Mouse (Mus musculus) olfactory bulb, adult 2 months (tissue): ENCODE results near the gene Slco4a1. TPM values are rescaled to one million over a fixed set of nuclear protein-coding genes. Genes with fewer than 3 reads are reported as not detected.
A peak's percentile ranks its signal among the peaks of the same experiment; 100 is the strongest.

ENCODE experiments used
- H3K27ac ChIP-seq: fragments of 200-500 bp; 2 replicates; pipeline ENCODE4 v1.5.1; 2012; ENCODE audit warnings: low read depth, low read length; ENCODE audit not compliant: insufficient read depth
- H3K4me1 ChIP-seq: fragments of 200-500 bp; 2 replicates; pipeline ENCODE4 v1.6.1; 2012; ENCODE audit warnings: low read length; ENCODE audit not compliant: control insufficient read depth, insufficient read depth
- H3K4me3 ChIP-seq: fragments of 200-500 bp; 2 replicates; pipeline ENCODE4 v1.5.1; 2012; ENCODE audit warnings: mild to moderate bottlenecking, low read depth, low read length, moderate library complexity; ENCODE audit not compliant: insufficient read depth
- CTCF ChIP-seq: fragments of 200-500 bp; IDR thresholded peaks from 2 replicates; pipeline ENCODE4 v1.5.1; 2012; ENCODE audit warnings: low read depth, mild to moderate bottlenecking, low read length, moderate library complexity; ENCODE audit not compliant: insufficient read depth
- POLR2A ChIP-seq: fragments of 200-500 bp; IDR thresholded peaks from 2 replicates; pipeline ENCODE4 v1.6.1; 2012; ENCODE audit warnings: mild to moderate bottlenecking, low read depth, low read length, moderate library complexity; ENCODE audit not compliant: insufficient read depth
- WGBS: fragments of 180-500 bp; shearing (Covaris S2); methylation state at CpG from one replicate; pipeline ENCODE4 v1.1.7; 2018; 5-methylcytosine and 5-hydroxymethylcytosine counted together
- polyA plus RNA-seq: library from polyadenylated mRNA; stranded (reverse); fragments of >200 nt; gene quantifications from 2 replicates; pipeline ENCODE4 v1.2.4, GENCODE M21; 2012; ENCODE audit warnings: low replicate concordance; ENCODE audit not compliant: missing spikeins, insufficient read depth, insufficient read length

The Slco4a1 gene
- not detected in 2 replicates for polyA plus RNA-seq

- WGBS: 3% methylated on average over 65 of the region's 65 CpGs
- H3K27ac ChIP-seq: no peak within 1 kb of the TSS
- H3K4me1 ChIP-seq: peaks cover 13% of the 10 kb centered on the region
Observed at GRCm38 (mm10) chr2:180455723-180456698, at the start of gene Slco4a1. Gene Slco4a1 (plus strand): TSS chr2:180456245.

GRCm38 (mm10) chr2:180408410-180408809, 47.6 kb upstream of the Slco4a1 start:
- no peak overlapping the region for H3K4me3 ChIP-seq
- 34% methylated on average over 2 of the region's 2 CpGs for WGBS
- no peak for TF ChIP-seq CTCF
- TF ChIP-seq POLR2A: no peak
- H3K4me1 ChIP-seq: peaks cover 7% of the 10 kb centered on the region; the same call in 1 of the 2 replicates
- H3K27ac ChIP-seq: no peak overlapping the region

More at GRCm38 (mm10) chr2:180455723-180456698, at the start of gene Slco4a1:
- H3K4me3 ChIP-seq: peak within 1 kb of the TSS; percentile 44
- no peak for TF ChIP-seq POLR2A
- TF ChIP-seq CTCF: no peak

GRCm38 (mm10) chr2:180410432-180410831, 45.6 kb upstream of the Slco4a1 start:
- 46% methylated on average over 8 of the region's 8 CpGs for WGBS
- H3K4me1 ChIP-seq: peaks cover 7% of the 10 kb centered on the region; the same call in 1 of the 2 replicates
- TF ChIP-seq POLR2A (no peak), CTCF (no peak)
- H3K27ac ChIP-seq: no peak overlapping the region
- H3K4me3 ChIP-seq: no peak overlapping the region

GRCm38 (mm10) chr2:180411013-180411412, 45.0 kb upstream of the Slco4a1 start:
- 33% methylated on average over 8 of the region's 8 CpGs for WGBS
- TF ChIP-seq POLR2A (no peak), CTCF (no peak)
- Histone ChIP-seq H3K27ac (no peak overlapping the region), H3K4me1 (peaks cover 7% of the 10 kb centered on the region; the same call in 1 of the 2 replicates), H3K4me3 (no peak overlapping the region)

GRCm38 (mm10) chr2:180415627-180416026, 40.4 kb upstream of the Slco4a1 start:
- no peak for TF ChIP-seq POLR2A
- TF ChIP-seq CTCF: no peak
- 78% methylated on average over 3 of the region's 3 CpGs for WGBS

GRCm38 (mm10) chr2:180417731-180418130, 38.3 kb upstream of the Slco4a1 start:
- Histone ChIP-seq H3K4me1 (no peaks in the 10 kb centered on the region), H3K4me3 (no peak overlapping the region), H3K27ac (no peak overlapping the region)
- no peak for TF ChIP-seq CTCF
- TF ChIP-seq POLR2A: no peak
- 16% methylated on average over 9 of the region's 9 CpGs for WGBS

More at GRCm38 (mm10) chr2:180415627-180416026, 40.4 kb upstream of the Slco4a1 start:
- H3K4me1 ChIP-seq: peaks cover 5% of the 10 kb centered on the region; the same call in 1 of the 2 replicates
- H3K27ac ChIP-seq: no peak overlapping the region
- no peak overlapping the region for H3K4me3 ChIP-seq

- no peak overlapping the region for H3K27ac ChIP-seq
- TF ChIP-seq POLR2A: no peak
- no peak for TF ChIP-seq CTCF
- H3K4me1 ChIP-seq: no peaks in the 10 kb centered on the region
- 88% methylated on average over 3 of the region's 3 CpGs for WGBS
- H3K4me3 ChIP-seq: no peak overlapping the region
Observed at GRCm38 (mm10) chr2:180420641-180421040, 35.4 kb upstream of the Slco4a1 start.

- TF ChIP-seq CTCF (no peak), POLR2A (no peak)
- H3K4me1 ChIP-seq: no peaks in the 10 kb centered on the region; the same call in 1 of the 2 replicates
- no peak overlapping the region for H3K4me3 ChIP-seq
- WGBS: 71% methylated on average over 2 of the region's 2 CpGs
- no peak overlapping the region for H3K27ac ChIP-seq
Observed at GRCm38 (mm10) chr2:180425115-180425514, 30.9 kb upstream of the Slco4a1 start.

GRCm38 (mm10) chr2:180427073-180427472, 29.0 kb upstream of the Slco4a1 start:
- TF ChIP-seq POLR2A (no peak), CTCF (no peak)
- no peak overlapping the region for H3K4me3 ChIP-seq
- no peak overlapping the region for H3K27ac ChIP-seq
- no peaks in the 10 kb centered on the region; the same call in 1 of the 2 replicates for H3K4me1 ChIP-seq
- WGBS: 48% methylated on average over 8 of the region's 8 CpGs
